Mouse (Mus musculus) CH12.LX (cell line): ENCODE data around the gene Plscr2. TPM values are rescaled to one million over a fixed set of nuclear protein-coding genes. Genes with fewer than 3 reads are reported as not detected.

Experiments used
- DNase-seq: peaks from one replicate; pipeline ENCODE4 v3.0.0-alpha.2; 2013; ENCODE audit errors: extremely low read depth
- H3K27ac ChIP-seq: 2 replicates; pipeline ENCODE4 v1.5.1; 2012; ENCODE audit warnings: low read depth, mild to moderate bottlenecking, control low read depth, moderate library complexity; ENCODE audit not compliant: insufficient read depth
- H3K27me3 ChIP-seq: replicated peaks from 2 replicates; pipeline ENCODE3; 2012; ENCODE audit warnings: inconsistent platforms
- H3K36me3 ChIP-seq, 2 experiments: replicated peaks in 1 of 2; 2 replicates each; pipeline versions ENCODE3 to v1.6.1; 2012; ENCODE audit warnings: inconsistent platforms in 1 of 2, low read length in 1 of 2, mild to moderate bottlenecking in 1 of 2, mixed read lengths in 1 of 2, moderate library complexity in 1 of 2; ENCODE audit not compliant: control insufficient read depth in 1 of 2, insufficient read depth in 1 of 2
- H3K4me1 ChIP-seq, 2 experiments: 2 replicates each; pipeline ENCODE4 v1.6.1; 2012; ENCODE audit warnings: inconsistent platforms in 1 of 2, moderate library complexity in 1 of 2; ENCODE audit not compliant: insufficient read depth in 2 of 2, control insufficient read depth in 1 of 2
- H3K4me2 ChIP-seq: 2 replicates; pipeline ENCODE4 v1.6.1; 2012; ENCODE audit warnings: low read depth, mild to moderate bottlenecking, control low read depth; ENCODE audit not compliant: poor library complexity, insufficient read depth, severe bottlenecking
- H3K4me3 ChIP-seq, 3 experiments: fragments of 150-350 bp in 1 of 3; sonication (generic) in 1 of 3; replicated peaks in 1 of 3; 2 replicates each; pipeline versions ENCODE3 to v1.5.1; 2011 to 2012; ENCODE audit warnings: low read depth in 2 of 3, low read length in 2 of 3, mild to moderate bottlenecking in 2 of 3, moderate library complexity in 2 of 3, control low read depth in 1 of 3, improper control_type of control experiment in 1 of 3, inconsistent platforms in 1 of 3, mixed read lengths in 1 of 3; ENCODE audit not compliant: poor library complexity in 1 of 3
- H3K79me2 ChIP-seq: replicated peaks from 2 replicates; pipeline ENCODE4 v1.6.1; 2012; ENCODE audit warnings: mild to moderate bottlenecking, moderate library complexity; ENCODE audit not compliant: control insufficient read depth, poor library complexity, insufficient read depth, severe bottlenecking; ENCODE audit errors: extremely low read depth
- H3K9ac ChIP-seq: 2 replicates; pipeline ENCODE4 v1.6.1; 2012; ENCODE audit warnings: low read depth, mild to moderate bottlenecking, control low read depth, moderate library complexity; ENCODE audit not compliant: insufficient read depth
- H3K9me3 ChIP-seq: replicated peaks from 2 replicates; pipeline ENCODE3; 2012; ENCODE audit warnings: low read length, inconsistent platforms, mixed read lengths
- BHLHE40 ChIP-seq: IDR thresholded peaks from 2 replicates; pipeline ENCODE4 v1.6.1; 2011; ENCODE audit warnings: mild to moderate bottlenecking, low read depth, low read length, improper control_type of control experiment
- E2F4 ChIP-seq: IDR thresholded peaks from 2 replicates; pipeline ENCODE4 v1.6.1; 2011; ENCODE audit warnings: low read depth, low read length, improper control_type of control experiment; ENCODE audit not compliant: insufficient replicate concordance
- ELF1 ChIP-seq: IDR thresholded peaks from 2 replicates; pipeline ENCODE4 v1.6.1; 2014; ENCODE audit warnings: low read depth, mild to moderate bottlenecking, inconsistent platforms, low read length, improper control_type of control experiment
- EP300 ChIP-seq: IDR thresholded peaks from 2 replicates; pipeline ENCODE4 v1.6.1; 2011; ENCODE audit warnings: low read length, improper control_type of control experiment
- ETS1 ChIP-seq: conservative IDR thresholded peaks from 2 replicates; pipeline ENCODE4 v1.6.1; 2012; ENCODE audit warnings: low read depth, mild to moderate bottlenecking, inconsistent platforms, low read length, improper control_type of control experiment, moderate library complexity
- GABPA ChIP-seq: IDR thresholded peaks from 2 replicates; pipeline ENCODE4 v1.6.1; 2012; ENCODE audit warnings: low read depth, low read length, improper control_type of control experiment, inconsistent platforms; ENCODE audit not compliant: insufficient replicate concordance
- IRF4 ChIP-seq: IDR thresholded peaks from 2 replicates; pipeline ENCODE4 v1.6.1; 2014; ENCODE audit warnings: low read depth, mild to moderate bottlenecking, inconsistent platforms, low read length, improper control_type of control experiment
- JUN ChIP-seq: IDR thresholded peaks from 2 replicates; pipeline ENCODE4 v1.6.1; 2011; ENCODE audit warnings: low read depth, mild to moderate bottlenecking, low read length, improper control_type of control experiment, moderate library complexity; ENCODE audit not compliant: insufficient read depth
- JUND ChIP-seq: conservative IDR thresholded peaks from 2 replicates; pipeline ENCODE4 v1.6.1; 2011; ENCODE audit warnings: low read depth, low read length, improper control_type of control experiment
- KAT2A ChIP-seq: IDR thresholded peaks from 2 replicates; pipeline ENCODE4 v1.6.1; 2012; ENCODE audit warnings: low read length, improper control_type of control experiment, inconsistent platforms; ENCODE audit not compliant: insufficient replicate concordance
- MAX ChIP-seq: IDR thresholded peaks from 2 replicates; pipeline ENCODE4 v1.6.1; 2011; ENCODE audit warnings: low read length, improper control_type of control experiment
- MEF2A ChIP-seq: IDR thresholded peaks from 2 replicates; pipeline ENCODE4 v1.6.1; 2014; ENCODE audit warnings: low read depth, mild to moderate bottlenecking, inconsistent platforms, low read length, improper control_type of control experiment, borderline replicate concordance
- MXI1 ChIP-seq: IDR thresholded peaks from 2 replicates; pipeline ENCODE4 v1.6.1; 2011; ENCODE audit warnings: mild to moderate bottlenecking, low read depth, low read length, improper control_type of control experiment
- MYC ChIP-seq: IDR thresholded peaks from 2 replicates; pipeline ENCODE4 v1.6.1; 2011; ENCODE audit warnings: low read depth, mild to moderate bottlenecking, improper control_type of control experiment, low read length
- NRF1 ChIP-seq: IDR thresholded peaks from 2 replicates; pipeline ENCODE4 v1.6.1; 2014; ENCODE audit warnings: low read depth, mild to moderate bottlenecking, inconsistent platforms, low read length, improper control_type of control experiment, moderate library complexity
- PAX5 ChIP-seq: IDR thresholded peaks from 2 replicates; pipeline ENCODE4 v1.6.1; 2012; ENCODE audit warnings: low read length, inconsistent platforms, mixed read lengths
- POLR2A ChIP-seq: IDR thresholded peaks from 2 replicates; pipeline ENCODE4 v1.6.1; 2011; ENCODE audit warnings: low read depth, mild to moderate bottlenecking, improper control_type of control experiment, low read length
- RAD21 ChIP-seq: IDR thresholded peaks from 2 replicates; pipeline ENCODE4 v1.6.1; 2011; ENCODE audit warnings: low read depth, mild to moderate bottlenecking, low read length, improper control_type of control experiment, moderate library complexity
- RCOR1 ChIP-seq: conservative IDR thresholded peaks from 2 replicates; pipeline ENCODE4 v1.6.1; 2012; ENCODE audit warnings: low read depth, mild to moderate bottlenecking, inconsistent platforms, low read length, improper control_type of control experiment
- SIN3A ChIP-seq: IDR thresholded peaks from 2 replicates; pipeline ENCODE4 v1.6.1; 2012; ENCODE audit warnings: low read length, improper control_type of control experiment, inconsistent platforms
- TBP ChIP-seq: conservative IDR thresholded peaks from 2 replicates; pipeline ENCODE4 v1.6.1; 2011; ENCODE audit warnings: low read depth, low read length, improper control_type of control experiment
- TCF12 ChIP-seq: IDR thresholded peaks from 2 replicates; pipeline ENCODE4 v1.6.1; 2014; ENCODE audit warnings: low read depth, mild to moderate bottlenecking, inconsistent platforms, low read length, improper control_type of control experiment
- UBTF ChIP-seq: IDR thresholded peaks from 2 replicates; pipeline ENCODE4 v1.6.1; 2012; ENCODE audit warnings: low read depth, mild to moderate bottlenecking, inconsistent platforms, low read length, improper control_type of control experiment, moderate library complexity
- USF1 ChIP-seq: IDR thresholded peaks from 2 replicates; pipeline ENCODE4 v1.6.1; 2014; ENCODE audit warnings: low read depth, mild to moderate bottlenecking, inconsistent platforms, low read length, improper control_type of control experiment
- ZC3H11A ChIP-seq: IDR thresholded peaks from 2 replicates; pipeline ENCODE4 v1.6.1; 2012; ENCODE audit warnings: low read depth, mild to moderate bottlenecking, inconsistent platforms, low read length, improper control_type of control experiment
- ZKSCAN1 ChIP-seq: IDR thresholded peaks from 2 replicates; pipeline ENCODE4 v1.6.1; 2012; ENCODE audit warnings: low read depth, inconsistent platforms, low read length, improper control_type of control experiment, borderline replicate concordance
- dilution Hi-C: fragments of 300-500 bp; cut with MboI; formaldehyde crosslinking; loops from 2 replicates; pipeline ENCODE4 v1.14.3; 2020; ENCODE audit warnings: low sequenced_read_pairs; ENCODE audit not compliant: extremely low pct_unique_long_range_greater_than_20kb, extremely low pct_ligation_motif_present
- in situ Hi-C: fragments of 300-500 bp; cut with MboI; formaldehyde crosslinking; loops from 3 replicates; pipeline ENCODE4 v1.14.3; 2019; ENCODE audit warnings: low sequenced_read_pairs, low pct_ligation_motif_present, low pct_unique_long_range_greater_than_20kb, mixed read lengths
- polyA plus RNA-seq: library from polyadenylated mRNA; unstranded; fragments of >175 nt; gene quantifications from 2 replicates; pipeline ENCODE4 v1.2.1, GENCODE M21; 2012; ENCODE audit warnings: low read depth; ENCODE audit not compliant: insufficient read length
- total RNA-seq, 2 experiments: library from RNA; depleted of rRNA; stranded (reverse); fragments of 300-350 nt in 1 of 2; fragments of >200 nt in 1 of 2; gene quantifications; 2 replicates each; pipeline ENCODE4 v1.2.3; 2012 to 2014

Plscr2 gene
- total and polyA plus RNA-seq, 3 experiments = 0.91 to 1.4 (median 0.95) TPM

DNA sequence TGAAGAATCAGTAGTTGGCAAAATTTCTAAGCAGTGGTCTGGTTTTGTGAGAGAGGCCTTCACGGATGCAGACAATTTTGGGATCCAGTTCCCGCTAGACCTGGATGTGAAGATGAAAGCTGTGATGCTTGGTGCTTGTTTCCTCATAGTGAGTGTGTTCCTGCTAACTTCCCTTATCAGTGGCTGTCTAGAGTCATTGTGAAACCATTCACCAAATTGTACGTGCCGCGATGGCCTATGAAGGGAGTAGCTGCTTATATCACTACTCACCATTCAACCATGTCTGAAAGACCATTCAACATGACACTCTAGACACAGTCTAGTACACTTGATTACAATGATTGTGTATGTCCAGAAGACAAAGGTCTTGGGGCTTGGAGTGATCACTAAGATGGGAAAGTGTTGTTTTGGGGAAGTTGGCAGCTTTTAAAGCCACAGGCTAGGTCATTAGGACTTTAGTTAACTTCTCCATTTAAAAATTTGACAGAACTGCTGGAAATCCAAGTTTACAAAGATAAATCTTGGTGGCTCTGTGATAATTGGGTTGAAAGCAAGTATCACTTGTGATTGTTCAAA lies 5.5 kb upstream of the Plscr2 start:
- no peaks in the 10 kb centered on the region for H3K9me3 ChIP-seq
- H3K27ac ChIP-seq = peak overlapping the region; percentile 40; the same call in 1 of the 2 replicates
- dilution Hi-C loops (no loop called here), in situ Hi-C loops (no loop called here)
- peak; percentile 5; the same call in 1 of the 2 replicates for TF ChIP-seq POLR2A
- no peak for TF ChIP-seq UBTF
- TF ChIP-seq TBP = no peak
- TF ChIP-seq MEF2A = no peak
- no peak for TF ChIP-seq GABPA
- TF ChIP-seq E2F4 = no peak
- TF ChIP-seq MYC = no peak
- no peak for TF ChIP-seq ZC3H11A
- no peak for TF ChIP-seq NRF1
- no peak for TF ChIP-seq RAD21
- no peak for TF ChIP-seq TCF12
- no peak for TF ChIP-seq JUND
- no peak for TF ChIP-seq RCOR1
- TF ChIP-seq USF1 = no peak
- no peak for TF ChIP-seq ZKSCAN1
- TF ChIP-seq JUN = no peak
- peak; percentile 49; the same call in 1 of the 2 replicates for TF ChIP-seq EP300
- TF ChIP-seq SIN3A = no peak
- no peak for TF ChIP-seq BHLHE40
- TF ChIP-seq KAT2A = no peak
- TF ChIP-seq IRF4 = peak; percentile 70
- TF ChIP-seq ETS1 = no peak
- TF ChIP-seq MXI1 = no peak
- TF ChIP-seq PAX5 = no peak
- TF ChIP-seq MAX = no peak
- no peak for TF ChIP-seq ELF1
- peaks cover 30 to 87% of the 10 kb centered on the region in 2 experiments for H3K4me1 ChIP-seq
- DNase-seq = peak; percentile 79
- no peak overlapping the region for H3K4me3 ChIP-seq
- H3K79me2 ChIP-seq = peaks cover 19% of the 10 kb centered on the region
- no peaks in the 10 kb centered on the region for H3K27me3 ChIP-seq
- H3K4me2 ChIP-seq = no peak overlapping the region
- H3K9ac ChIP-seq = no peak overlapping the region
- H3K36me3 ChIP-seq = peaks cover 61 to 76% of the 10 kb centered on the region in 2 experiments
